Mouse (Mus musculus) G1E (cell line): ENCODE results near the gene Rcor2. TPM values are rescaled to one million over a fixed set of nuclear protein-coding genes. Genes with fewer than 3 reads are reported as not detected.

Experiments
- ATAC-seq: 2 replicates; pipeline ENCODE4 v1.8.0; 2016; ENCODE audit warnings: mild to moderate bottlenecking; ENCODE audit not compliant: insufficient number of reproducible peaks, poor library complexity, low FRiP score, severe bottlenecking; ENCODE audit errors: extremely low read depth
- DNase-seq: peaks from one replicate; pipeline ENCODE4 v3.0.0; 2012; ENCODE audit warnings: low spot score
- H3K27me3 ChIP-seq: 2 replicates; pipeline ENCODE4 v1.6.1; 2012; ENCODE audit warnings: mild to moderate bottlenecking, low read length, inconsistent platforms; ENCODE audit not compliant: insufficient read depth
- H3K36me3 ChIP-seq: replicated peaks from 2 replicates; pipeline ENCODE3; 2012; ENCODE audit warnings: mild to moderate bottlenecking, inconsistent platforms
- H3K4me1 ChIP-seq: 2 replicates; pipeline ENCODE4 v1.6.1; 2012; ENCODE audit warnings: low read depth, low read length, inconsistent platforms, mixed read lengths; ENCODE audit not compliant: insufficient read depth
- H3K4me3 ChIP-seq: 2 replicates; pipeline ENCODE4 v1.5.1; 2012; ENCODE audit warnings: low read depth, mild to moderate bottlenecking, inconsistent platforms, low read length, moderate library complexity, mixed read lengths
- H3K9me3 ChIP-seq: replicated peaks from 2 replicates; pipeline ENCODE4 v1.6.1; 2012; ENCODE audit warnings: inconsistent platforms
- CTCF ChIP-seq: IDR thresholded peaks from 2 replicates; pipeline ENCODE4 v1.5.1; 2012; ENCODE audit warnings: low read depth, low read length, inconsistent platforms, mixed read lengths
- GATA1 ChIP-seq: IDR thresholded peaks from 2 replicates; pipeline ENCODE4 v1.6.1; 2012; ENCODE audit warnings: borderline replicate concordance, low read length, inconsistent platforms, mixed read lengths
- GATA2 ChIP-seq: IDR thresholded peaks from 2 replicates; pipeline ENCODE4 v1.6.1; 2012; ENCODE audit warnings: low read depth, low read length, inconsistent platforms, borderline replicate concordance
- POLR2AphosphoS5 ChIP-seq: IDR thresholded peaks from 2 replicates; pipeline ENCODE4 v1.6.1; 2012; ENCODE audit warnings: low read depth, low read length, inconsistent platforms; ENCODE audit not compliant: insufficient replicate concordance
- TAL1 ChIP-seq: conservative IDR thresholded peaks from 2 replicates; pipeline ENCODE4 v1.6.1; 2012; ENCODE audit warnings: low read depth, low read length, inconsistent platforms, mixed read lengths
- polyA plus RNA-seq: library from polyadenylated mRNA; stranded (reverse); fragments of >175 nt; gene quantifications from 2 replicates; pipeline ENCODE4 v1.2.3, GENCODE M21; 2012
- total RNA-seq, 2 experiments: library from RNA; stranded (forward) in 1 of 2; stranded (reverse) in 1 of 2; fragments of 200-1000 nt in 1 of 2; fragments of >200 nt in 1 of 2; fragmentation: Nextera tagmentation in 1 of 2; gene quantifications; 2 replicates each; pipeline ENCODE4 v1.2.3; 2014 to 2017

The Rcor2 gene
- total and polyA plus RNA-seq, 3 experiments = 20.9 to 62.2 (median 22.5) TPM

DNA sequence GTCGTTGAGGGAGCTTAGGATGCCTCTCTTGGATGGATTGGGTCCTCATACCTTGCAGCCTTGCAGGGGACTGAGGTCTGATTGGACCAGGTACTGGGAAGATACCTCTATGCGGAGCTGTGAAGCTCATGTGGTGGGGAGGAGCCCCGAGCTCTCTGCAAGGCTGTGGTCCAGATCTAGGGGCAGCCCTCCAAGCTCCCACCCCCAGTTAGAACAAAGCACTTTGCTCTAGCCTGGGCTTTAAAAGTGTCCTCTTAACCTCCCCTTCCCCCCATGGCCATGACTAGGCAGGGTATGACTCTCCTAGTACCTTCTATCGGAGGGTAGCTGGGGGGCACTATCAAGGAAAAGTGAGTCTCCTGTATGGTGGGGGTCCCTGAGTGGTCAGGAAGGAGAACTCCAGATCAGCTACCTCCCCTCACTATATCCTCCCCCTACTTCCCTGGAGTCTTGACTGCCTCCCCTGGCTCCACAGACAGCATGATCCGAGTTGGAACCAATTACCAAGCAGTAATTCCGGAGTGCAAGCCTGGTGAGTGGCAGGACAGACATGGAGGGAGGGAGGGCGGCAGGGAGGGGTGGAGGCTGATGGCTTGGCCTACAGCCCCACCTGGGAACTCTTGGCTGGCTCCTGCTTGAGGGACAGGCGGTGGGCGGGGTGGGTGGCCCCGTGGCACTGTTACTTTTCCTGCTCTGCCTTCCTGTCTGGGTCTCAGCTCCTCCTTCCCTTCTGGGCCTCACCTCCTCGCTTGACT is 2.3 kb downstream of the Rcor2 start:
- H3K4me3 ChIP-seq = peak overlapping the region; percentile 86
- H3K9me3 ChIP-seq = no peaks in the 10 kb centered on the region
- H3K27me3 ChIP-seq = peaks cover 19% of the 10 kb centered on the region; the same call in 1 of the 2 replicates
- no peak for TF ChIP-seq GATA2
- peaks cover 62% of the 10 kb centered on the region for H3K4me1 ChIP-seq
- ATAC-seq = no peak
- peaks cover 50% of the 10 kb centered on the region for H3K36me3 ChIP-seq
- no peak for DNase-seq

DNA sequence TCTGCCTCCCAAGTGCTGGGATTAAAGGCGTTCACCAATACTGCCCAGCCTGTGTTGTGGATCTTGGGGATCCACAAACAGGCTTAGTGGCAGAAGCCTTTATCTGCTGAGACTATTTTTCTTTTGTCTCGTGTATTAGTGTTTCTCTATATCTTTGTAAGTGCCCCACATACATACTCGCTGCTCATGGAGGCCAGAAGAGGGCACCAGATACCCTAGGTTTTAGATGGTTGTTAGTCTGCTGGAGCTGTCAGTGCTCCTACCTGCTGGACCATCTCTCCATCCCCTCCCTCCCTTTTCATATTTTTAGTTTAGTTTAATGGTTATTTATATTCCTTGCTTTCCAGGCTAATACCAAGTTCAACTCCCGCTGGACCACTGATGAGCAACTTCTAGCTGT is 6.4 kb downstream of the Rcor2 start:
- TF ChIP-seq TAL1 (no peak), GATA2 (no peak), CTCF (no peak), POLR2AphosphoS5 (no peak), GATA1 (no peak)
- H3K36me3 ChIP-seq = peaks cover 90% of the 10 kb centered on the region
- ATAC-seq = no peak
- no peak overlapping the region for H3K4me3 ChIP-seq
- peaks cover 10% of the 10 kb centered on the region; the same call in 1 of the 2 replicates for H3K27me3 ChIP-seq
- no peaks in the 10 kb centered on the region for H3K9me3 ChIP-seq
- peaks cover 57% of the 10 kb centered on the region for H3K4me1 ChIP-seq
- DNase-seq = no peak

DNA sequence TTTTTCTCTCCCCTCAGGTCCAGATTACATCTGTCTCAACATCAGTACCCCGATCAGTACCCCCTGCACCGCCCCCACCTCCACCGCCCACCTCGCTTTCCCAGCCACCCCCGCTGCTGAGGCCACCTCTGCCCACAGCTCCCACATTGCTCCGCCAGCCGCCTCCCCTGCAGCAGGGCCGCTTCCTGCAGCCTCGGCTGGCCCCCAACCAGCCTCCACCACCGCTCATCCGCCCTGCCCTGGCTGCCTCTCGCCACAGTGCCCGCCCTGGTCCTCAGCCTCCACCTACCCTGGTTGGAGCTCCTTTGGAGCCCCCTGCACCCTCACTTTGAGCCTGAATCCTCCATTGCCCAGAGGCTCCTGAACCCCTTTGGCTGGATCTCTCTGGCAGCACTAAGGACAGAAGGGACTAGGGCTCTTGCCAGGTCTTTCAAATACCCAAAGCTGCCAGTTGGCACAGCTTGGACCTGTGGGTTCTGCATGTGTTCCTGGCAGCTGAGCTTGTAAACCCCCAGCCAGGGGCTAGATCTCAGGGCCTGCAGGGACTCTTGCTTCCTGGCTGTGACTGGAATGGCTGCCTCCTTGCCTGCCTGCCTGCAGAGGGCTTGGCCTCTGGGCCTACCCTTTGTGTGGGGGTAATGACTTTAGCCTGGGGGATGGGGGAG is 7.3 kb downstream of the Rcor2 start:
- H3K4me1 ChIP-seq = peaks cover 56% of the 10 kb centered on the region
- H3K9me3 ChIP-seq = no peaks in the 10 kb centered on the region
- H3K4me3 ChIP-seq = no peak overlapping the region
- TF ChIP-seq GATA1 (no peak), POLR2AphosphoS5 (no peak), GATA2 (no peak), TAL1 (no peak), CTCF (no peak)
- DNase-seq (no peak), ATAC-seq (no peak)
- peaks cover 3% of the 10 kb centered on the region; the same call in 1 of the 2 replicates for H3K27me3 ChIP-seq
- H3K36me3 ChIP-seq = peaks cover 99% of the 10 kb centered on the region

DNA sequence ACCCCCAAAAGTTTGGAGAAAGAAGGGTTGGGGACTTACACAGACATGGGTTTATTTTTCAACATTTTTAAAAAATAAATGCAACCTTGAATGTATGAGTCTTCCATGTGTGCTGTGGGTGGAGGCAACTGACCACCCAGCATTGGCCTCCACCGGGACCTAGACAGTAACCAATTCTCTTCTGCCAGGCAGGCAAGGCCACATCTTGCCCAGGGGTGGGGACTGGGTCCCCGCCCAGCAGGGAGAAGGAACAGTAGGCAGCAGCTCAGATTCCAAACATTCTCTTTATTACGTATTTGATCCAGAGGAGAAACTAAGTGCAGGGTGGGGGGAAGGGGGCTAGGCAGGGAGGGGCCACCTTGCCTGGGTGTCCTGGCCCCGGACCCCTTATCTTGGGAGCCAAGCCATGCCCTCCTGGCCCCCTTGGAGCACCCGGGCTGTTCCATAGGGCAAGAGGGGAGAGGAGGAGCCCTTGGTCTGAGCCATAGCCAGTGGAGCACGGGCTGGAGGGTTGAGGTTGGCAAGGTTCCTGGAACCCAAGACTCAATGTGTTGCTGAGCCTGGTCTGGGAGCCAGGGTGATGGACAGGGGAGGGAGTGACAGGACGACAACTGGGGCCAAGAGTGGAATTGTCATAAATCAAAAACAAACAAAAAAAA is 8.1 kb downstream of the Rcor2 start:
- H3K9me3 ChIP-seq = no peaks in the 10 kb centered on the region
- DNase-seq (no peak), ATAC-seq (no peak)
- peaks cover 99% of the 10 kb centered on the region for H3K36me3 ChIP-seq
- H3K4me1 ChIP-seq = peaks cover 53% of the 10 kb centered on the region
- no peak for TF ChIP-seq TAL1
- TF ChIP-seq POLR2AphosphoS5 = no peak
- TF ChIP-seq CTCF = no peak
- TF ChIP-seq GATA2 = no peak
- TF ChIP-seq GATA1 = no peak
- H3K4me3 ChIP-seq = no peak overlapping the region
- H3K27me3 ChIP-seq = no peaks in the 10 kb centered on the region; the same call in 1 of the 2 replicates

DNA sequence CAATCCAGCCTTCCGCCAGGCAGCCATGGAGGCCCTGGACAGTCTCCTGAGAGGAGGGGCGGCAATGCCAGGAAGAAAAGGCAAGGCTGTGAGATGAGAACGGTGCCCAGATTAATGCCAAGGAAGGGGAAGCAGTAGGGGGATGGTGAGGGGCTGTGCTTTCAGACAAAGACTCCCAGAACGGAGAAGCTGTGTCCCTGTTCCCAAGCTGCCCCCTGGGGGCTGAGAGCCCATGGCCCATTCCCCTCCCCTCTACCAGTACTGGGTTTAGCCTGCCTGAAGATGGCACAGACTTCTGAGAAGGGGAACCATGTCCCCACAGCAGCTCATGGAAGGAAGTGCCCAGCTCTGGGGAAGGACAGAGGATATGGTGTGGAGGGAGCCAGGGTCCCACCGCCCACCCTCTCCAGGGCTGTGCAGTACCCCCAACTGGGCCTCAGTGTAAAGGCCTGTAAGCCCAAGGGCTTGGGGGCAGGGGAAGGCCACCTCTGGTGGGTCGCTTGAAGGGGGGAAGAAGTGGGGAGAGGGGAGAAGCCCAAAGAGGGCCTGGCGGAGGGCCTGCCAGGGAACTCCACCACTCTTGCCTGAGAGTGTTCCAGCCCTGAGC is 9.0 kb downstream of the Rcor2 start:
- Histone ChIP-seq H3K9me3 (no peaks in the 10 kb centered on the region), H3K27me3 (no peaks in the 10 kb centered on the region), H3K36me3 (peaks cover 99% of the 10 kb centered on the region), H3K4me3 (no peak overlapping the region), H3K4me1 (peaks cover 50% of the 10 kb centered on the region)
- DNase-seq = no peak
- TF ChIP-seq GATA1 (no peak), POLR2AphosphoS5 (no peak), TAL1 (no peak), GATA2 (no peak), CTCF (no peak)
- no peak for ATAC-seq

- ATAC-seq (no peak), DNase-seq (no peak)
- H3K4me1 ChIP-seq = peaks cover 50% of the 10 kb centered on the region
- TF ChIP-seq GATA1 = no peak
- no peak for TF ChIP-seq CTCF
- no peak for TF ChIP-seq TAL1
- no peak for TF ChIP-seq GATA2
- TF ChIP-seq POLR2AphosphoS5 = no peak
- no peaks in the 10 kb centered on the region for H3K27me3 ChIP-seq
- no peak overlapping the region for H3K4me3 ChIP-seq
- H3K9me3 ChIP-seq = no peaks in the 10 kb centered on the region
- peaks cover 99% of the 10 kb centered on the region for H3K36me3 ChIP-seq
These were observed 9.7 kb downstream of the Rcor2 start for GRCm38 (mm10) chr19:7276796-7277195.
